ENCODE assay signal across 8 mouse cellular contexts in genomic region chr6:47649961-47650360, GRCm38 (mm10). TPM values are rescaled to one million over a fixed set of nuclear protein-coding genes. Genes with fewer than 3 reads are reported as not detected.
DNase-seq lines count a peak whose midpoint lies in the region; ATAC-seq and TF ChIP-seq lines count a peak whose summit lies in the region.

No protein-coding gene starts in this region.

- H3K9me3 ChIP-seq in forebrain, embryonic 10.5 days: 0 out of 2 replicates have a peak, but pooled peaks cover 3% of the 10 kb centered on the region
- no peaks in the 10 kb centered on the region for H3K9me3 ChIP-seq in forebrain, embryonic 16.5 days (ENCODE audit: control insufficient read depth, low read length)
- H3K9me3 ChIP-seq in liver, embryonic 15.5 days (replicated peaks): no peaks in the 10 kb centered on the region
- H3K9me3 ChIP-seq in neural tube, embryonic 15.5 days (replicated peaks): no peaks in the 10 kb centered on the region

- no peak for TF ChIP-seq CTCF in Patski (IDR thresholded peaks at IDR 0.05)

- POLR2A ChIA-PET in Patski (lab: Charles Lee): no interaction called here

- H3K36me3 ChIP-seq in forebrain, embryonic 10.5 days (replicated peaks): no peaks in the 10 kb centered on the region
- no peaks in the 10 kb centered on the region for H3K36me3 ChIP-seq in forebrain, embryonic 16.5 days (ENCODE audit: control insufficient read depth, insufficient read depth)
- no peaks in the 10 kb centered on the region for H3K36me3 ChIP-seq in liver, embryonic 15.5 days (replicated peaks)
- no peaks in the 10 kb centered on the region for H3K36me3 ChIP-seq in neural tube, embryonic 15.5 days

- peaks cover 17% of the 10 kb centered on the region for H3K27me3 ChIP-seq in forebrain, embryonic 10.5 days (ENCODE audit: poor library complexity, severe bottlenecking)
- H3K27me3 ChIP-seq in forebrain, embryonic 16.5 days (replicated peaks; ENCODE audit: control insufficient read depth, insufficient read depth, low read length): no peaks in the 10 kb centered on the region
- H3K27me3 ChIP-seq in liver, embryonic 15.5 days: peaks cover 15% of the 10 kb centered on the region; the same call in 1 of the 2 replicates
- H3K27me3 ChIP-seq in Patski: no peaks in the 10 kb centered on the region
- no peaks in the 10 kb centered on the region; the same call in 1 of the 2 replicates for H3K27me3 ChIP-seq in neural tube, embryonic 15.5 days (replicated peaks)

- ATAC-seq in forebrain, embryonic 16.5 days: no peak; the same call in 1 of the 2 replicates
- ATAC-seq in liver, embryonic 15.5 days (ENCODE audit: insufficient read depth): no peak
- ATAC-seq in Patski: no peak
- ATAC-seq in neural tube, embryonic 15.5 days (ENCODE audit: low FRiP score): no peak

- CTCF ChIA-PET in Patski (lab: Charles Lee): interaction anchor here (1.0 to 1.6 kb wide), 3 partner anchors 79 to 315 kb away, joined by 3 to 4 read pairs (median 3); no protein-coding TSS in a partner anchor

- intact Hi-C loops in gastrocnemius, postnatal 14 days (cut with DNase I; ENCODE audit: low total_unique reads): no loop called here

- no peak overlapping the region for H3K27ac ChIP-seq in forebrain, embryonic 10.5 days
- no peak overlapping the region for H3K27ac ChIP-seq in forebrain, embryonic 16.5 days (ENCODE audit: low read length)
- no peak overlapping the region for H3K27ac ChIP-seq in liver, embryonic 15.5 days (replicated peaks)
- no peak overlapping the region for H3K27ac ChIP-seq in neural tube, embryonic 15.5 days (replicated peaks)

- in situ Hi-C loops in Patski (cut with MboI; ENCODE audit: low pct_unique_long_range_greater_than_20kb): no loop called here

- 91% methylated on average over 6 of the region's 6 CpGs for WGBS in forebrain, embryonic 10.5 days
- 91% methylated on average over 6 of the region's 6 CpGs for WGBS in forebrain, embryonic 16.5 days
- WGBS in liver, embryonic 15.5 days (ENCODE audit: insufficient replicate concordance): 56% methylated on average over 6 of the region's 6 CpGs
- 92% methylated on average over 6 of the region's 6 CpGs for WGBS in neural tube, embryonic 15.5 days

- H3K9ac ChIP-seq in forebrain, embryonic 16.5 days (replicated peaks; ENCODE audit: low read depth, low read length): no peak overlapping the region
- no peak overlapping the region for H3K9ac ChIP-seq in liver, embryonic 15.5 days
- no peak overlapping the region for H3K9ac ChIP-seq in neural tube, embryonic 15.5 days (replicated peaks)

- H3K4me1 ChIP-seq in forebrain, embryonic 10.5 days: peaks cover 4% of the 10 kb centered on the region; the same call in 1 of the 2 replicates
- 0 out of 2 replicates have a peak, but pooled peaks cover 2% of the 10 kb centered on the region for H3K4me1 ChIP-seq in forebrain, embryonic 16.5 days (replicated peaks; ENCODE audit: control insufficient read depth, insufficient read depth, low read length)
- H3K4me1 ChIP-seq in liver, embryonic 15.5 days (replicated peaks): peaks cover 16% of the 10 kb centered on the region
- H3K4me1 ChIP-seq in neural tube, embryonic 15.5 days: no peaks in the 10 kb centered on the region

- H3K4me2 ChIP-seq in forebrain, embryonic 16.5 days (ENCODE audit: low read length): no peak overlapping the region
- peak overlapping the region; percentile 10; the same call in 1 of the 2 replicates for H3K4me2 ChIP-seq in liver, embryonic 15.5 days
- no peak overlapping the region; the same call in 1 of the 2 replicates for H3K4me2 ChIP-seq in neural tube, embryonic 15.5 days

- peak overlapping the region; percentile 69; the same call in 1 of the 2 replicates for H3K4me3 ChIP-seq in forebrain, embryonic 10.5 days
- H3K4me3 ChIP-seq in forebrain, embryonic 16.5 days (replicated peaks; ENCODE audit: low read length): no peak overlapping the region
- no peak overlapping the region for H3K4me3 ChIP-seq in liver, embryonic 15.5 days (replicated peaks)
- 0 out of 2 replicates have a peak overlapping the region, but pooled peaks have one; percentile 61 for H3K4me3 ChIP-seq in neural tube, embryonic 15.5 days (replicated peaks)

- DNase-seq in forebrain, embryonic 10.5 days (ENCODE audit: extremely low spot score, low spot score): no peak
- DNase-seq in liver (no peak), Patski (ENCODE audit: low read depth, low spot score) (peak; percentile 20)
- DNase-seq in gastrocnemius, postnatal 14 days: peak; percentile 12
- DNase-seq in embryo, embryonic 11 days: no peak

RNA-seq across cellular contexts. Expression of gene Ezh2, which starts 54.8 kb away (rescaled TPM):
- polyA plus RNA-seq in forebrain, embryonic 10.5 days (2016; fragmentation: Nextera tagmentation; extraction: Ambion mirVana): 210 and 213 TPM in 2 replicates
- 144 and 150 TPM in 2 replicates for polyA plus RNA-seq in forebrain, embryonic 16.5 days (2015; fragmentation: Nextera tagmentation; extraction: Ambion mirVana)
- polyA plus RNA-seq in liver, embryonic 15.5 days (2015; fragmentation: Nextera tagmentation; extraction: Ambion mirVana): 43.3 and 48.9 TPM in 2 replicates
- polyA plus RNA-seq in Patski (2021): 125 TPM
- total RNA-seq in gastrocnemius, postnatal 14 days (2021): 10 to 100 TPM; 11.5 to 12.2 TPM
- polyA plus RNA-seq in neural tube, embryonic 15.5 days (2015; fragmentation: Nextera tagmentation; extraction: Ambion mirVana): 48.1 and 60.3 TPM in 2 replicates

Comparison
In these comparisons a context has a peak if more than half of its experiments do, and no peak if none do; other contexts are left out.
1. H3K4me3 ChIP-seq: peak in forebrain, embryonic 10.5 days (single experiment) and neural tube, embryonic 15.5 days (single experiment); none in forebrain, embryonic 16.5 days (single experiment) and liver, embryonic 15.5 days (single experiment).
2. DNase-seq: peak in Patski (single experiment) and gastrocnemius, postnatal 14 days (single experiment); none in forebrain, embryonic 10.5 days (single experiment), liver (single experiment) and embryo, embryonic 11 days (single experiment).